ENCODE assay signal across 10 mouse cellular contexts in the genomic region with DNA sequence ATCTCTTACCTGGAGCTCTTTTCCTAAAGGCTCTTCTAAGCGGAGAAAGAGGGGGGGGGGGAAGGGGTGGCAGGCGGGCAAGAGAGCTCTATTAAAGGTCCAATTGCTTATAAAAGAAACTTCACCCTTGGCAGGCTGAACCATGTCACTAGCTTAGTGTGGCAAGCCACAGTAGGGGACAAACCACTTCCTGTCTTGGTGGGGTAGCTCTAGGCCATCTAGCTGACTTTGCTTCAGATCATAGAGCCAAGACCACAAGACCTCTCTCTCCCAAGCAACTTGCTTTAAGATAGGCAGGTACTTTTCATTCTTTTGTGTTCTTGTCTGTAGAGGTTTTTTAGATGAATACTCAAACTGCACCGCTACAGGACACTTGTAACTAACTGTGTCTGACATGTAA. TPM values are rescaled to one million over a fixed set of nuclear protein-coding genes. Genes with fewer than 3 reads are reported as not detected.
DNase-seq lines count a peak whose midpoint lies in the region; ATAC-seq lines count a peak whose summit lies in the region.
"Had no signal": no experiment of that assay in that cellular context is flagged by ENCODE, and none has a peak within 500 bp of the region (broad histone marks: within the 10 kb centered on the region; RNA-seq: fewer than 3 reads in every experiment).

No protein-coding gene starts in this region.

- H3K9ac ChIP-seq in heart, embryonic 13.5 days, result no peak overlapping the region

- WGBS in heart, embryonic 13.5 days, result 58% methylated on average over 3 of the region's 3 CpGs

- no peak overlapping the region for H3K4me3 ChIP-seq in heart, embryonic 13.5 days

- no peak for DNase-seq in heart, postnatal 25 days (ENCODE audit: low spot score)
- DNase-seq in B cell, adult 2 months, result peak; percentile 21 to 40
- peak; percentile 58 for DNase-seq in splenic B cell, adult 2 months (ENCODE audit: low read depth, low spot score)
- DNase-seq in cerebellum, adult 11 months, result no peak
- DNase-seq in MN1 (ENCODE audit: low spot score) (no peak), adipocyte (ENCODE audit: low spot score) (no peak)
- DNase-seq: adrenal gland, postnatal 14 days; kidney, postnatal 4 days had no signal

- intact Hi-C loops in heart, postnatal 25 days (cut with DNase I), result no loop called here

- H3K4me1 ChIP-seq in heart, embryonic 13.5 days, result peaks cover 28% of the 10 kb centered on the region

- no peaks in the 10 kb centered on the region for H3K9me3 ChIP-seq in heart, embryonic 13.5 days

- peaks cover 30% of the 10 kb centered on the region for H3K36me3 ChIP-seq in heart, embryonic 13.5 days
- no peaks in the 10 kb centered on the region; the same call in 1 of the 2 replicates for H3K36me3 ChIP-seq in splenic B cell, adult 2 months (ENCODE audit: control insufficient read depth, insufficient read depth, low read length, poor library complexity, severe bottlenecking)

- no peaks in the 10 kb centered on the region for H3K27me3 ChIP-seq in heart, embryonic 13.5 days (replicated peaks)
- no peaks in the 10 kb centered on the region for H3K27me3 ChIP-seq in splenic B cell, adult 2 months (ENCODE audit: control insufficient read depth, insufficient read depth, low read length, poor library complexity, severe bottlenecking)

- no peak for ATAC-seq in heart, embryonic 13.5 days (ENCODE audit: extremely low read depth, insufficient number of reproducible peaks, low FRiP score, low TSS enrichment)
- ATAC-seq in granulocyte monocyte progenitor cell, adult 5-6 weeks (replicated peaks; ENCODE audit: poor library complexity, severe bottlenecking), result peak; percentile 94

- H3K27ac ChIP-seq in heart, embryonic 13.5 days (replicated peaks), result 0 out of 2 replicates have a peak overlapping the region, but pooled peaks have one; percentile 3

- no peak overlapping the region for H3K4me2 ChIP-seq in heart, embryonic 13.5 days

RNA-seq across cellular contexts. Expression of gene Pogz, which starts 14.4 kb away (rescaled TPM):
- polyA plus RNA-seq in heart, embryonic 13.5 days (2015; fragmentation: Nextera tagmentation; extraction: Ambion mirVana), result 9.3 and 10.1 TPM in 2 replicates
- total RNA-seq in heart, postnatal 25 days (2021), result 10 to 100 TPM; 16.6 to 21.3 TPM
- total RNA-seq in granulocyte monocyte progenitor cell, adult 5-6 weeks (2014; fragmentation: Nextera tagmentation), result 31.7 and 38.0 TPM in 2 replicates
- total RNA-seq in granulocyte monocyte progenitor cell, adult 5-6 weeks (2017), result 13.0 and 20.9 TPM in 2 replicates

RNA-seq across cellular contexts. Expression of gene Psmb4, which starts 35.0 kb away (rescaled TPM):
- 242 and 287 TPM in 2 replicates for polyA plus RNA-seq in heart, embryonic 13.5 days (2015; fragmentation: Nextera tagmentation; extraction: Ambion mirVana)
- total RNA-seq in heart, postnatal 25 days (2021), result 100 to 1,000 TPM; 217 to 228 TPM
- total RNA-seq in granulocyte monocyte progenitor cell, adult 5-6 weeks (2014; fragmentation: Nextera tagmentation), result 392 and 406 TPM in 2 replicates
- total RNA-seq in granulocyte monocyte progenitor cell, adult 5-6 weeks (2017), result 232 and 280 TPM in 2 replicates

Comparison
In these comparisons a context has a peak if more than half of its experiments do, and no peak if none do; other contexts are left out.
1. DNase-seq: peak in B cell, adult 2 months (2 of 2) and splenic B cell, adult 2 months (single experiment); none in heart, postnatal 25 days (single experiment), cerebellum, adult 11 months (single experiment), MN1 (single experiment) and adipocyte (single experiment).